Mouse (Mus musculus) c-Kit-positive CD71-positive TER-119-positive erythroid progenitor cells, embryonic 14.5 days (primary cell): Measurements from ENCODE around the gene Csn2.

Source experiments
- DNase-seq: peaks from one replicate; pipeline ENCODE4 v3.0.0-alpha.2; 2013; ENCODE audit warnings: low spot score

Gene Csn2

DNA sequence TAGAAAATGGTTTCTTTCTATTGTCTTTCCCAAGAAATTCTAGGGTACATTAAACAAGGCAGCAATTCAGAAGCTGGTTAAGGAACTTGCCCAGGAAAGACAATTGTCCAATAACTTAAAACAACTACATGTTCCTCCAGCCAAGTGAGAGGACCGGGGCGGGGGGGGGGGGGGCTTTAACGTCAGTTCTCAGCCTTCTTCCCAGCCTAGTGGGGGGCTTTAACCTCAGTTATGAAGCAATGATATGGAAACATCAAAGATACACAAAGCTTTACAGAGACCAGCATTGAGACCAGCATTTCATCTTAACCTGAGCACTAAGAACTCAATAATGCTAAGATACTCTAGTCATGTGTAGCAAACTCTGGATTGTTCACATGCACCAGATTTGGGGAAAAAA, at the start of gene Csn2:
Csn2 (minus strand) TSS at position 101 of the 400 bp plus-strand sequence.
- no peak for DNase-seq

DNA sequence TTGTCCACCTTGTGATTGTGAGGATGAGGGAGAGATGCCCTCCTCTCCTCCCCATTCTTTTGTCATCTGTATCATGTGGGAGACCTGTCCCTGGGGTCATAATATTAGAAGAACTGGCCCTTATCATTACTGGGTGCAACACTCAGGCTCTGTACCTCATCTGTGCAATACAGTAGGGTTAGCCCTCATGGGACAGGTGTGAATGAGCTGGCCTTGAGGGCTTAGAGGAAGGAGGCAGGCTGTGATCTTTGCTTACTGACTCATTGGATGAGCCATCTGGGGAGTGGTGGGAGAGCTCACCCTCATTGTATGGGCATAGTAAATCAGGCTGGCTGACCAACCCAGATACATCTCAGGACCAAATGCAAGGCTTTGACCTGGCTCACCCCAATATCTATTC, 35.4 kb upstream of the Csn2 start:
- no peak for DNase-seq

DNA sequence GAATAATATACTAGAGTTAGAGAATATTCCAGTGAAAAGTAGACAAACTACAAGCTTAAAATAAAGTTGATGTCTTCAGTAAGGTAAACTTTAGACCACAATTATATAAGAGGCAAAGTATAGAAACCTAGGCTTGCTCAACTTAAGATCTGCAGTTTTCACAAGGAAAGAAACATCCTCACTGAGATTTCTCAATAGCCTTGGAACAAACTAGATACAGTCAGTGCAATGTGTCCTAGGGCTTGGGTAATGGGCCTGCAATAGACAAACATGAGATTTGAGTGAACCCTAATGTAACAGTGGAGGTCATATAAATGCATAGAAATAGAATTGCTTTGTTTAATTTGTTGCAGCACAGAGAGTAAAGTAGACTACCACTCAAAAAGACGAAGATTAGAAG, 6.5 kb upstream of the Csn2 start:
- DNase-seq = no peak

DNA sequence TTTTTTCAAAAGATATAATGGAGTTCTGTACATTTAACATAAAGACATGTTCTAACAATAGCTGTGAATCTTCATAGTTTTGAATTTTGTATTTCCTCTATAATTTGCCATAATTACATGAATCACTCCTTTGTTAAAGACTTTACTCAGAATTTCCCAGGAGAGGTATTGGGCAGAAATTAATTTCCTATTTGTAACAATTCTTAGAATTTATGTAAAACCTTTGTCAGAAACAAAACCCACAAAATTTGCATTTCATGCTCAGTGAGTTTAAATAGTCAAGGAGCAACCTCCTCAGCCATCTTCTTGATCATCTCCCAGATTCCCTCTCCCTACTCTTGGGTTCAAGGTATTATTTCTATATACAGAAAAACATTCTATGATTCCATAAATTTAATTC, 33.5 kb downstream of the Csn2 start, which contains the start of gene Csn1s1:
Csn1s1 (plus strand) TSS at position 301 of the 400 bp plus-strand sequence.
- no peak for DNase-seq

DNA sequence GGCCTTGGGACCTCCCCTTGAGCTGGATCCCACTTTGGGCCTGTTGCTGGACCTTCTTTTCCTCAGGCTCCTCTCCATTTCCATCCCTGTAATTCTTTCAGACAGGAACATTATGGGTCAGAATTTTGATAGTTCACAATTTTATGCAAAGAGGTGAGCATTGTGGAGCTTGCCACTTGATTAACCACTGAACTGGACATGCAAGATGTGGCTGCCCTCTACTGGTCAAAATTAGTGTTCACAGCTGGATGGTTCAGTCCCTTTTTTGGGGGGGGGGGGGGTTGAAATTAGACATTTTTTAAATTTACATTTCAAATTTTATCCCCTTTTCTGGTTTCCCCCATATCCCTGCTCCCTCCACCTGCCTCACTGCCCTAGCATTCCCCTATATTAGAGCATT, 56.6 kb downstream of the Csn2 start:
- no peak for DNase-seq
